Mouse (Mus musculus): ENCODE data around the gene Ano5. TPM values are rescaled to one million over a fixed set of nuclear protein-coding genes. Genes with fewer than 3 reads are reported as not detected.
A peak's percentile ranks its signal among the peaks of the same experiment; 100 is the strongest.

Gene Ano5
- polyA plus RNA-seq, 1 experiment from 2014 or later, result not detected

DNA sequence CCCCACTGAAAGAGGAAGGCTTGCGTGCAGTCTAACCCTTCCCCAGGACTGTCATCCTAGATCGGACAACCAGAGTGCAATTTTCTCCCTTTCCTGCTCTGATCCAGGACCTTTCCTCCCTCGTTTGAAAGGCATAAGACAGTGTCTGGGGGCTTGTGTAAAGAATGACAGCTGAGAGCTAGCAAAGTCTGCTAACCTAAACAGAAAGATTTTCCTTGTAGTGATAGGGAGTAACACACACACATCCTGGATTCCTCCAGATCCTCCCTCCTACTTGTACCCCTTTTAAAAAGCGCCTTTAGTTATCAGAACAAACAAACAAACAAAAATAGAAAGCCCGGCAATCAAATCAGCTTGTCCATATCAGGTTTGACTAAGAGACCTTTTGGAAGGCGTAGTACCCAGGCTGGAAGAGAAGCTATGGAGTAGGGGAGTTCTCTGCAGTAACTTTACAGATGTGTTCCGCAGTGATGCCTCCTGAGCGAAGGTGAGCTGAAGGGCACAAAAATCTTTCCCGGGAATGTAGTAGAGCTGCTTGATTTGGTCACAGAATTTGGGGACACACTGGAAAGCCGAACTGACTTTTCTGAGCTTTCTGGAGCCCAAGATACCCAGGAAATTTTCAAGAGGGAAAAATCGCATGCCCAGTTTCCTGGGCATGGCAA is 114.9 kb downstream of the Ano5 start:
- WGBS, result 3% methylated on average over 11 of the region's 11 CpGs
- Histone ChIP-seq H3K4me1 (ENCODE audit: control insufficient read depth, insufficient read depth, low read length) (peaks cover 4% of the 10 kb centered on the region; the same call in 1 of the 2 replicates), H3K27ac (replicated peaks; ENCODE audit: low read depth, low read length) (no peak overlapping the region), H3K27me3 (ENCODE audit: control insufficient read depth, insufficient read depth, low read length) (peaks cover 67% of the 10 kb centered on the region), H3K36me3 (ENCODE audit: control insufficient read depth, insufficient read depth, low read length) (no peaks in the 10 kb centered on the region), H3K4me2 (ENCODE audit: low read depth, severe bottlenecking) (no peak overlapping the region), H3K9me3 (ENCODE audit: control insufficient read depth, low read length) (no peaks in the 10 kb centered on the region), H3K9ac (ENCODE audit: low read length) (no peak overlapping the region), H3K4me3 (ENCODE audit: low read depth, low read length) (no peak overlapping the region)
- DNase-seq (ENCODE audit: low spot score) (peak; percentile 45), ATAC-seq (ENCODE audit: insufficient number of reproducible peaks, low FRiP score, low TSS enrichment, low read depth) (no peak)

DNA sequence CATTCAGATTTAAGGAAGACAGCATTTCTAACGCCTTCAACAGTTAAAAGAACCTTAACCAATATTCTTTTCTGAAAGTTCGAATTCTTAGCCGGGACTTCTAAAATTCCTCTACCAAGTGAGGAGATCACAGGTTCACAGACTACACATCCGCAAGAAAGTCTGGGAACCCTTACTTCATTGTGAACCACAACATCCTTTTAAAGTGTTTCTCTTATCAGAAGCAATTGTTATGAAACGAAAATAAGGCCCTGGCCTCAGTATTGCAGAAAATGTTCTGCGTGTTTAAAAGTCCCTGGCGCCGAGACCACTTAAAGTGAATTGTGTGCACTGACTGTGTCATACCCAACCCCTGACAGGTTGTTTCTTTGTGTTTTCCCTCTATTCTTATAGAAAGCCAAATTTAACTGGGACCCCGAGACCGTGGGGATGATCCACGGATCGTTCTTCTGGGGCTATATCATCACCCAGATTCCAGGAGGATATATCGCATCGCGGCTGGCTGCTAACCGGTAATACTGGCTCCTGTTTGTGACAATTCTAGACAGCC is 115.7 kb downstream of the Ano5 start:
- Histone ChIP-seq H3K4me1 (ENCODE audit: control insufficient read depth, insufficient read depth, low read length) (peaks cover 4% of the 10 kb centered on the region; the same call in 1 of the 2 replicates), H3K9me3 (ENCODE audit: control insufficient read depth, low read length) (no peaks in the 10 kb centered on the region), H3K36me3 (ENCODE audit: control insufficient read depth, insufficient read depth, low read length) (no peaks in the 10 kb centered on the region), H3K27me3 (ENCODE audit: control insufficient read depth, insufficient read depth, low read length) (peaks cover 65% of the 10 kb centered on the region), H3K9ac (ENCODE audit: low read length) (no peak overlapping the region), H3K27ac (replicated peaks; ENCODE audit: low read depth, low read length) (no peak overlapping the region), H3K4me2 (ENCODE audit: low read depth, severe bottlenecking) (no peak overlapping the region), H3K4me3 (ENCODE audit: low read depth, low read length) (no peak overlapping the region)
- 2% methylated on average over 16 of the region's 16 CpGs for WGBS
- ATAC-seq (ENCODE audit: insufficient number of reproducible peaks, low FRiP score, low TSS enrichment, low read depth), result no peak
- no peak for DNase-seq (ENCODE audit: low spot score)

DNA sequence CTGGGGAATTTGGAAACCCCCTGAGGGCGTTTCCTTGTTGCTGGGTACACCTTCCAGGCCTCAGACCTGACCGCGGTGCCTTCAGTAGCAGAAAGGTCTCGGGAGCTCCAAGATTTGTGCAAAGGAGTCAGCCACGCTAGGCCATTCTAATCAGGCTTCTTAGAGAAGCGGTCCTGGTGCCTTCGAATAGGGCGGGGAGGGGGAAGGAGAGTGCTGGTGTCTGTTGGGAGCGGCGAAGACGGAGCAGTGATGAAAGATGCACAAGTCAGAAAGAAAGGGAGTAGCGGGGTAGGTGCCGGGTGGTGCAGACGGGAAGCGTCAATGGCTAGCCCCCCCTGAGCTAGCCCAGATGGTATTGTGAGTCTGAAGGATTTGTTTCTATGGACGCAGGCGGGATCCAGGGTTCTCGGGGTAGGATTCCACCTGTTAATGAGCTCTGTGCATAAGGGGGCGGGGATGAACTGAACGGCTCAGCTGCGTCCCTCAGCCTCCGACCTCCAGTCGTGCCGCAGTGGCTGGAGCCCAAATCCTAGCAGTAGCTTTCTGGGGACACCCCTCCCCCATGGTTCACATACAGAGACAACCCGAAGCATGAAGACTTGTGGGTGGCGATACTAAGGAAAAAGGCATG is 116.3 kb downstream of the Ano5 start:
- Histone ChIP-seq H3K27ac (replicated peaks; ENCODE audit: low read depth, low read length) (no peak overlapping the region), H3K36me3 (ENCODE audit: control insufficient read depth, insufficient read depth, low read length) (no peaks in the 10 kb centered on the region), H3K9ac (ENCODE audit: low read length) (no peak overlapping the region), H3K9me3 (ENCODE audit: control insufficient read depth, low read length) (no peaks in the 10 kb centered on the region), H3K27me3 (ENCODE audit: control insufficient read depth, insufficient read depth, low read length) (peaks cover 59% of the 10 kb centered on the region), H3K4me1 (ENCODE audit: control insufficient read depth, insufficient read depth, low read length) (peaks cover 4% of the 10 kb centered on the region; the same call in 1 of the 2 replicates), H3K4me2 (ENCODE audit: low read depth, severe bottlenecking) (no peak overlapping the region; the same call in 1 of the 2 replicates), H3K4me3 (ENCODE audit: low read depth, low read length) (no peak overlapping the region)
- WGBS, result under 1% methylated on average over 26 of the region's 26 CpGs
- no peak for ATAC-seq (ENCODE audit: insufficient number of reproducible peaks, low FRiP score, low TSS enrichment, low read depth)
- DNase-seq (ENCODE audit: low spot score), result peak; percentile 56

DNA sequence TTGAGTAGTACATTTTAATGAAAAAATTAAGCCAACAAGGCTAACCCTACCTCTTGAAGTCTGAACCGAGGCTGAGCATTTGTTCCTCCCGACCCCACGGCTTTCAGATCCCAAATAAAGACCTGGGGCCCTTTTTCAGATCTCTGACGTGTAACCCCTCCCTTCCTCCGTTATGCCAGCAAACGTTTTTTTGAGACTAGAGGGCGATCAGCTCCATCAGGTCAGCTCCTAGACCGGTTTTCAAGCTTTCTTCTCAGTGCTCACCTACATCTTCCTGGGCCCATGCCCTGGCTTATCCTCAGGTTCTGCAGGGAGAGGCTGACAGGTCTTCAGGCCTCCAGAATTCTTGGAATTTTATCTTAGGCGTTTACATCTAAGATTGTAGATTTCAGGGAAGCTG is 116.8 kb downstream of the Ano5 start:
- Histone ChIP-seq H3K4me3 (ENCODE audit: low read depth, low read length) (no peak overlapping the region), H3K27me3 (ENCODE audit: control insufficient read depth, insufficient read depth, low read length) (peaks cover 57% of the 10 kb centered on the region), H3K36me3 (ENCODE audit: control insufficient read depth, insufficient read depth, low read length) (no peaks in the 10 kb centered on the region), H3K4me1 (ENCODE audit: control insufficient read depth, insufficient read depth, low read length) (peaks cover 4% of the 10 kb centered on the region; the same call in 1 of the 2 replicates), H3K4me2 (ENCODE audit: low read depth, severe bottlenecking) (no peak overlapping the region), H3K9ac (ENCODE audit: low read length) (no peak overlapping the region), H3K27ac (replicated peaks; ENCODE audit: low read depth, low read length) (no peak overlapping the region), H3K9me3 (ENCODE audit: control insufficient read depth, low read length) (no peaks in the 10 kb centered on the region)
- DNase-seq (ENCODE audit: low spot score) (no peak), ATAC-seq (ENCODE audit: insufficient number of reproducible peaks, low FRiP score, low TSS enrichment, low read depth) (no peak)
- WGBS, result 2% methylated on average over 9 of the region's 9 CpGs

DNA sequence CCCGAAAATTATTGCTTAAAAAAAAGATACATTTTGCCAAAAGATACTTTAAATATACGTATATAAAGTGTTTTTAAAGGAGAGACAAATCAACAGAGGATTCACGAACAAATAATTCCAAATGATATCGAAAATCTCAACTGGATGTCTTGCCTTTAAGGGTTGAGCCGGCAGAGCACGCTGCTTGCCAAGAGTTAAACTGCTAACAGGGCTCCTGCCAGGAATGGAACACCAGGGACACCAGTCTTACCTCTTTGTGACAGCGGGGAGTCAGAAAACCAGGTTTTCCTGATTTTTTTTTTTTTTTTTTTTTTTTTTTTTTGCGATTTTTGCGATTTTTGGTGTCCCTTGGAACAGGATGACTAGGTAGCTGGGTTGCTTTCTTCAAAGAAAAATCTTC is 117.5 kb downstream of the Ano5 start:
- WGBS, result 5% methylated on average over 9 of the region's 9 CpGs
- peaks cover 4% of the 10 kb centered on the region; the same call in 1 of the 2 replicates for H3K4me1 ChIP-seq (ENCODE audit: control insufficient read depth, insufficient read depth, low read length)
- no peak for DNase-seq (ENCODE audit: low spot score)
- no peak overlapping the region for H3K4me3 ChIP-seq (ENCODE audit: low read depth, low read length)
- H3K9ac ChIP-seq (ENCODE audit: low read length), result no peak overlapping the region
- peaks cover 54% of the 10 kb centered on the region for H3K27me3 ChIP-seq (ENCODE audit: control insufficient read depth, insufficient read depth, low read length)
- H3K9me3 ChIP-seq (ENCODE audit: control insufficient read depth, low read length), result no peaks in the 10 kb centered on the region
- H3K4me2 ChIP-seq (ENCODE audit: low read depth, severe bottlenecking), result no peak overlapping the region
- H3K36me3 ChIP-seq (ENCODE audit: control insufficient read depth, insufficient read depth, low read length), result no peaks in the 10 kb centered on the region
- no peak overlapping the region for H3K27ac ChIP-seq (replicated peaks; ENCODE audit: low read depth, low read length)
- ATAC-seq (ENCODE audit: insufficient number of reproducible peaks, low FRiP score, low TSS enrichment, low read depth), result no peak

DNA sequence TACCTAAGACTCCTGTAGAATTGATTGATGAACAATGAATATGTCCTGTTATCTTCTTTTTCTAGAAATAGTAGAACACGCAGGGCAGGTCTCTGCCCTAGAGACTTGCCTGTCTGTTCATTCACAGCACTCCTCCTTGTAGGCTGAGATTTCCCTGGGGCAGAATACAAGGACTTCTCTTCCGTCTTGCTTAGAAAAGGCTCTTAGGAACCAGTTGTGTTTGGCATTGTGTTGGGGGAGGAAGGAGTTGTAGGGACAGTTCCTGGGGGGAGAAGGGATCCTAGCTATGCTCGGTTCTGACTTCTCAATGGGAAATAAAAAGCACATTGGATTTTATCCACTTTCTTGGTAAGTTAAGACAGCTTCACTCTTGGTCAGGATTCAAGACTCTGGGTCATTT is 118.4 kb downstream of the Ano5 start:
- Histone ChIP-seq H3K4me1 (ENCODE audit: control insufficient read depth, insufficient read depth, low read length) (peaks cover 4% of the 10 kb centered on the region; the same call in 1 of the 2 replicates), H3K27me3 (ENCODE audit: control insufficient read depth, insufficient read depth, low read length) (peaks cover 45% of the 10 kb centered on the region), H3K4me2 (ENCODE audit: low read depth, severe bottlenecking) (no peak overlapping the region), H3K9ac (ENCODE audit: low read length) (no peak overlapping the region), H3K4me3 (ENCODE audit: low read depth, low read length) (no peak overlapping the region), H3K9me3 (ENCODE audit: control insufficient read depth, low read length) (no peaks in the 10 kb centered on the region), H3K36me3 (ENCODE audit: control insufficient read depth, insufficient read depth, low read length) (no peaks in the 10 kb centered on the region), H3K27ac (replicated peaks; ENCODE audit: low read depth, low read length) (no peak overlapping the region)
- DNase-seq (ENCODE audit: low spot score) (no peak), ATAC-seq (ENCODE audit: insufficient number of reproducible peaks, low FRiP score, low TSS enrichment, low read depth) (no peak)
- WGBS, result 2% methylated on average over 3 of the region's 3 CpGs

DNA sequence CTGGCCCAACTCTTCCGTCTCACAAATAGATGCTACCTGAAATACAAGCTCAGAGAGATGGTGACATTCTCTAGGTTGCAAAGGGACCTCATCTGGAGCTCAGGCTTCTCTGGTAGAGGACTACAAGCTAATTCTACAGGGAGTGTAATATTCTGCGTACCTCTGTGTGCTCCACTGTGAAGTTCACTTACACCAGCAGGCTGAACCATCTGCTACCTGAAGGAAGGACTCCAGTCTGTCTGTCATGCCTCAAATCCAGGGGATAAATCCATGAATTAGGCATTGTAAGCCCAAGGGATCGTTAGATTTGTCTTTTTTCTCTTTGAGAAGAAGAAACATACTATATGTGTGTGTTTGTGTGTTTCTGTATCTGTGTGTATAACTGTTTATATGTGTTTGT is 120.3 kb downstream of the Ano5 start:
- WGBS, result 64% methylated on average over 3 of the region's 3 CpGs
- Histone ChIP-seq H3K27ac (replicated peaks; ENCODE audit: low read depth, low read length) (no peak overlapping the region), H3K36me3 (ENCODE audit: control insufficient read depth, insufficient read depth, low read length) (no peaks in the 10 kb centered on the region), H3K27me3 (ENCODE audit: control insufficient read depth, insufficient read depth, low read length) (peaks cover 26% of the 10 kb centered on the region), H3K4me1 (ENCODE audit: control insufficient read depth, insufficient read depth, low read length) (peaks cover 4% of the 10 kb centered on the region; the same call in 1 of the 2 replicates), H3K4me3 (ENCODE audit: low read depth, low read length) (no peak overlapping the region), H3K9ac (ENCODE audit: low read length) (no peak overlapping the region), H3K4me2 (ENCODE audit: low read depth, severe bottlenecking) (no peak overlapping the region), H3K9me3 (ENCODE audit: control insufficient read depth, low read length) (no peaks in the 10 kb centered on the region)
- DNase-seq (ENCODE audit: low spot score) (no peak), ATAC-seq (ENCODE audit: insufficient number of reproducible peaks, low FRiP score, low TSS enrichment, low read depth) (no peak)

DNA sequence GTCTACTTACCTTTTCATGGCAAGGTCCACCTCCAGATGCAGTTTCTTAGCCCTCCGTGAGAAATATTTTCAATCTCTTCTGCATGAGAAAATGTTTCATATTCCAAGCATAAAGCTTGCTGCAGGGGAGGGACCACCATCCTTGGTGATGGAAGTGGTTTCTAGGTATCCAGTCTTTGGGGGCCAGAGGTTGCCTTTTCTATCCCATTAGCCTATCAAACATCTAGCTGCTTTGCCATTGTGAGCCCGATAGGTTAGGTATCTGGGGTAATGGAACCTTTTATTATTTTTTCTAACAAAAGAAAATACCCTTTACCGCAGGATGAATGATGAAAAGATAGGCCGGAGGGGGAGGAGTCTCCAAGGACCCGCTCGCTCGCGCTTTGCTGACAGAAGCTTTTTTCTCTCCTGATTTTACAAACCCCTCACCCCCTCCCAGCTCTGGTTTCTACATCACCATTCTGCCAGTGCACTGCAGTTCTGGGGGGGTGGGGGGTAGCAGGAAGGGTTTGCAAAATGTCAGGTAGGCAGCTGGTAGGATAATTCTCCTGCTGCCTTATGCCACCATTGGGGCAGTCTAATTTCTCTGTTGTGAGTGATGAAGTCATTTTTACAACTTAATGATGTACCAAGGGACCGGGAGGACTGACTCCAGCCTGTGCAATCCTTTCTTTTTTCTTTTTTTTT is 121.9 kb downstream of the Ano5 start:
- Histone ChIP-seq H3K9ac (ENCODE audit: low read length) (no peak overlapping the region), H3K9me3 (ENCODE audit: control insufficient read depth, low read length) (no peaks in the 10 kb centered on the region), H3K27me3 (ENCODE audit: control insufficient read depth, insufficient read depth, low read length) (peaks cover 14% of the 10 kb centered on the region), H3K4me1 (ENCODE audit: control insufficient read depth, insufficient read depth, low read length) (no peaks in the 10 kb centered on the region), H3K27ac (replicated peaks; ENCODE audit: low read depth, low read length) (no peak overlapping the region), H3K4me2 (ENCODE audit: low read depth, severe bottlenecking) (no peak overlapping the region), H3K4me3 (ENCODE audit: low read depth, low read length) (no peak overlapping the region), H3K36me3 (ENCODE audit: control insufficient read depth, insufficient read depth, low read length) (no peaks in the 10 kb centered on the region)
- ATAC-seq (ENCODE audit: insufficient number of reproducible peaks, low FRiP score, low TSS enrichment, low read depth) (no peak), DNase-seq (ENCODE audit: low spot score) (no peak)
- WGBS, result 4% methylated on average over 9 of the region's 9 CpGs
